Mouse (Mus musculus) heart, embryonic 15.5 days (tissue): ENCODE measurements at regions not wholly inside any gene's neighbourhood (a gene's known extent, or its start where the extent isn't known, plus 50 kb on each side); places are given as distances from the start of the nearest gene placed in this dataset.

Source experiments
- ATAC-seq: fragments of 200-750 bp; cut with Nextera tagmentation; replicated peaks from 2 replicates; pipeline ENCODE4 v1.8.0; 2017; ENCODE audit warnings: low read depth, moderate TSS enrichment; ENCODE audit not compliant: insufficient number of reproducible peaks, insufficient read depth, low FRiP score
- H3K27ac ChIP-seq: fragments of 300-500 bp; sonication (generic); 2 replicates; pipeline ENCODE4 v1.5.1; 2015; ENCODE audit warnings: mild to moderate bottlenecking, inconsistent platforms
- H3K27me3 ChIP-seq: fragments of 300-500 bp; sonication (generic); 2 replicates; pipeline ENCODE4 v1.6.1; 2015; ENCODE audit warnings: inconsistent platforms
- H3K36me3 ChIP-seq: fragments of 300-500 bp; sonication (generic); 2 replicates; pipeline ENCODE4 v1.6.1; 2015; ENCODE audit warnings: mild to moderate bottlenecking, inconsistent platforms
- H3K4me1 ChIP-seq: fragments of 300-500 bp; sonication (generic); replicated peaks from 2 replicates; pipeline ENCODE4 v1.6.1; 2015; ENCODE audit warnings: inconsistent platforms
- H3K4me2 ChIP-seq: fragments of 300-500 bp; sonication (generic); 2 replicates; pipeline ENCODE4 v1.6.1; 2015; ENCODE audit warnings: inconsistent platforms, mild to moderate bottlenecking, moderate library complexity
- H3K4me3 ChIP-seq: fragments of 300-500 bp; sonication (generic); 2 replicates; pipeline ENCODE4 v1.5.1; 2015; ENCODE audit warnings: mild to moderate bottlenecking, inconsistent platforms
- H3K9ac ChIP-seq: fragments of 300-500 bp; sonication (generic); 2 replicates; pipeline ENCODE4 v1.6.1; 2015; ENCODE audit warnings: mild to moderate bottlenecking, inconsistent platforms
- H3K9me3 ChIP-seq: fragments of 300-500 bp; sonication (generic); replicated peaks from 2 replicates; pipeline ENCODE4 v1.6.1; 2016; ENCODE audit warnings: inconsistent platforms
- WGBS: fragments of 180-500 bp; shearing (Covaris S2); methylation state at CpG from one replicate; pipeline ENCODE4 v1.1.7; 2015; ENCODE audit warnings: mixed read lengths; 5-methylcytosine and 5-hydroxymethylcytosine counted together

DNA sequence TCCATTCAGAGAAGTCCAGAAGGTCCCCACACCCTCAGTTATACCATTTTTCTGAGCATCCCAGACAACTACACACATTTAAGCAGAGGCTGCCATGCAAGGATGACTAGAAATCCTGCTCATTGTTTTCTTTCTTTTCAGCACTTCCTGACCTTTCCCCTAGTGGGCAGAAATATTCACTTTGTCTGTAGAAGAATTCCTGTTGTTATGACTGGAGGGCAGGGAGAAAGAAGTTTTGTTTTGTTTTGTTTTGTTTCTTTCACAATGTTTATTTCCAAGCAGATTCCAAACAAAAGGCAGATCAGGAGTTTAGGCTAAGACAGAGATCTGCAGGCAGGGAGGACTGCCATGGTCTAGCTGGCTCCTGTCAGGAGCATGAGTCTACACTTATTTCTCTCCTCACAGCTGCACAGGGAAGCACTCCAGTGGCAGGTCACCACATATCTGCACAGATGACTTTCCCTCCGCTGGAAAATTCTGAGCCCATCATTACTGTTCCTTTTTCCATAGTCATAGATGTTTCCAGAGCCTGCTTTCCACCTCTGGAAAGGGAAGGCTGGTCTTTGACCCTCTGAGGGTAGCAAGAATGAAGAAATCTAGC, 182.5 kb upstream of the Dyrk2 start:
- no peak for ATAC-seq
- Histone ChIP-seq H3K9ac (no peak overlapping the region), H3K9me3 (no peaks in the 10 kb centered on the region), H3K4me2 (no peak overlapping the region), H3K4me1 (peaks cover 35% of the 10 kb centered on the region), H3K27me3 (no peaks in the 10 kb centered on the region), H3K27ac (peak overlapping the region; percentile 27; the same call in 1 of the 2 replicates), H3K36me3 (no peaks in the 10 kb centered on the region), H3K4me3 (no peak overlapping the region)
- 30% methylated on average over 1 of the region's 1 CpGs for WGBS

DNA sequence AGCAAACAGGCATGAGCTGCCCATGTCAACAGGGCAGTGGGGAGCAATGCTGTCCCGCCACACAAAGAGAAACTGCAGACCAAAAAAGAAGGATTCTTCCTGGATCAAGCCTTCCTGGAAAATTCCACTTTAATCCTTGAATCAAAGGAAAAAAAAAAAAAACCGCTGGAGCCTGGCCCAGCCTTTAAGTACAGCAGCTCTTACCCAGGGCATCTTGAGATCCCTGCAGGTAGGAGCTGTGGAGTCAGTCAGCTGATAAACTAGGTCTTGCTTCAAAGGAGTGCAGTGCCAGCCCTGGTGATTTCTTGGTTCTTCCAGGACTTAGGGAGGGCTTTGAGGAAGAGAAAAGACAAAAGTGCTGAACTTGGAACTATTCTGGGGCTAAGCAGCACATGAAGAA, 181.6 kb upstream of the Dyrk2 start:
- Histone ChIP-seq H3K27me3 (no peaks in the 10 kb centered on the region), H3K4me1 (peaks cover 35% of the 10 kb centered on the region), H3K4me2 (no peak overlapping the region), H3K9me3 (no peaks in the 10 kb centered on the region), H3K9ac (no peak overlapping the region), H3K36me3 (no peaks in the 10 kb centered on the region), H3K27ac (no peak overlapping the region), H3K4me3 (no peak overlapping the region)
- WGBS = 69% methylated on average over 2 of the region's 2 CpGs
- no peak for ATAC-seq

- no peak overlapping the region for H3K4me3 ChIP-seq
- H3K9ac ChIP-seq = no peak overlapping the region
- no peaks in the 10 kb centered on the region for H3K9me3 ChIP-seq
- peaks cover 29% of the 10 kb centered on the region for H3K4me1 ChIP-seq
- H3K4me2 ChIP-seq = no peak overlapping the region
- H3K36me3 ChIP-seq = no peaks in the 10 kb centered on the region
- no peak for ATAC-seq
- H3K27ac ChIP-seq = no peak overlapping the region
- H3K27me3 ChIP-seq = no peaks in the 10 kb centered on the region
- WGBS = 74% methylated on average over 18 of the region's 18 CpGs
These were observed 180.1 kb upstream of the Dyrk2 start for GRCm38 (mm10) chr10:119050017-119050685.

DNA sequence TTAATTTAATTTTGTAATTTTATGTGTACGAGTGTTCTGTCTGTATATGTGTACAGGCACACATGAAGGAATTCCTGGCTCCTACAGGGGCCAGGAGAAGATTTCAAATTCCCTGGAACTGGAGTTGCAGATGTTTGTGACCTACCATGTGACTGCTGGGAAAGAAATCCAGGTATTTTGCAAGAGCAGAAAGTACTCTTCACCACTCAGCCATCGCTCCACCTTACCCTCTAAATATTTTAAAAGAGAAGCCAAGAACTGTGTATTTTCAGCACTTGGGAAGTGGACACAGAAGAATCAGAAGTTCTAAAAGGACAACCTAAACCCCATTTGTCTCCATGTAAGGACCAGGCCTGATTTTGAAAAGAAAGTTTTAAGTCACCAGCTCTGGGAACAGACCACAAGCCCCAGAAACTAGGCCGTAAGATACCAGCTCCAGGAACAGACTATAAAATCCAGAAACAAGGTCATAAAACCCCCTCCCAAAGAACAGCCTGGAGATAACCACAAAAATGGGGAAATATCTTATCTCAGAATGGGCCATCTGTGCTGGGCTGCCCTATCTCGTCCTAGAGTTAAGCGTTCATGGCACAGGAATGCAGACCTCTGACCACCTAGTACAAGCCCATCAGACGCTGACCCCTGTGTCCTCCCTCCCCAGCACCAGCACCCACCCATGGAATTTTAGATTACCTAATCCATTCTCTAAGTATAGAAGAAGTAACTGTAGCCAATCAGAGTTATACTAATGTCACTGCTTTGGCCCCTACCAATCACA, 178.8 kb upstream of the Dyrk2 start:
- Histone ChIP-seq H3K4me3 (no peak overlapping the region), H3K36me3 (no peaks in the 10 kb centered on the region), H3K27me3 (no peaks in the 10 kb centered on the region), H3K27ac (peak overlapping the region; percentile 2; the same call in 1 of the 2 replicates), H3K9me3 (no peaks in the 10 kb centered on the region), H3K4me1 (peaks cover 23% of the 10 kb centered on the region), H3K4me2 (no peak overlapping the region), H3K9ac (no peak overlapping the region)
- WGBS = 47% methylated on average over 6 of the region's 6 CpGs
- peak; percentile 47; the same call in 1 of the 2 replicates for ATAC-seq

DNA sequence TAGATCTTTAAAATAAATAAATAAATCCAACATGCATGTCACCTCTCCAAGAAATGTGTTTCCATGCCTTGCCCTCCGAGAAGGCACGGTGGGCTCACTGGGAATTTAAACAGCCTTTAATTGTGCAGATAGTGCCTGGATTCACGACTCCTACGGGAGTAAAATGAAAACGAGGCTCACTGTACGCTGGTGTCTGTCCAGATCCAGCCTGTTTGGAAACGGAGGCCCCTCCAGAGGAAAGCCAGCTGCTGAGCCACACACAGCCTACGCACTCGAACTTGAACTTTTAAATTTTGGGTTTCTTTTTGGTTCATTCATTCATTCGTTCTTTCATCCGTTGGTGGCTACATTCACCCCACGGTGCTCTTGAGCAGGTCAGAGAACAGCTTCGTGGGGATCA, 175.1 kb upstream of the Dyrk2 start:
- ATAC-seq = no peak
- H3K27ac ChIP-seq = no peak overlapping the region
- WGBS = 87% methylated on average over 13 of the region's 13 CpGs
- H3K36me3 ChIP-seq = no peaks in the 10 kb centered on the region
- no peaks in the 10 kb centered on the region for H3K27me3 ChIP-seq
- no peaks in the 10 kb centered on the region for H3K9me3 ChIP-seq
- H3K9ac ChIP-seq = no peak overlapping the region
- peaks cover 7% of the 10 kb centered on the region for H3K4me1 ChIP-seq
- H3K4me3 ChIP-seq = no peak overlapping the region
- no peak overlapping the region for H3K4me2 ChIP-seq

GRCm38 (mm10) chr10:119043069-119043468, 173.1 kb upstream of the Dyrk2 start:
- Histone ChIP-seq H3K9ac (no peak overlapping the region), H3K4me1 (peaks cover 8% of the 10 kb centered on the region), H3K27me3 (no peaks in the 10 kb centered on the region), H3K4me3 (no peak overlapping the region), H3K36me3 (no peaks in the 10 kb centered on the region), H3K27ac (no peak overlapping the region), H3K4me2 (no peak overlapping the region), H3K9me3 (no peaks in the 10 kb centered on the region)
- no peak for ATAC-seq
- WGBS = 84% methylated on average over 7 of the region's 7 CpGs

GRCm38 (mm10) chr10:119040205-119040604, 170.2 kb upstream of the Dyrk2 start:
- H3K4me2 ChIP-seq = no peak overlapping the region
- 0 out of 2 replicates have a peak overlapping the region, but pooled peaks have one; percentile 12 for H3K27ac ChIP-seq
- H3K4me3 ChIP-seq = no peak overlapping the region
- no peaks in the 10 kb centered on the region for H3K9me3 ChIP-seq
- 35% methylated on average over 4 of the region's 4 CpGs for WGBS
- peaks cover 8% of the 10 kb centered on the region for H3K4me1 ChIP-seq
- no peaks in the 10 kb centered on the region for H3K36me3 ChIP-seq
- no peak overlapping the region for H3K9ac ChIP-seq
- no peak for ATAC-seq
- H3K27me3 ChIP-seq = no peaks in the 10 kb centered on the region

- Histone ChIP-seq H3K9ac (no peak overlapping the region), H3K36me3 (no peaks in the 10 kb centered on the region), H3K4me2 (no peak overlapping the region), H3K4me3 (no peak overlapping the region), H3K4me1 (peaks cover 8% of the 10 kb centered on the region), H3K9me3 (no peaks in the 10 kb centered on the region), H3K27ac (no peak overlapping the region), H3K27me3 (no peaks in the 10 kb centered on the region)
- 0 out of 2 replicates have a peak, but pooled peaks have one; percentile 18 for ATAC-seq
- 21% methylated on average over 3 of the region's 3 CpGs for WGBS
These were observed 169.7 kb upstream of the Dyrk2 start for GRCm38 (mm10) chr10:119039732-119040131.

- Histone ChIP-seq H3K4me1 (peaks cover 8% of the 10 kb centered on the region), H3K4me3 (no peak overlapping the region), H3K27ac (no peak overlapping the region), H3K9ac (no peak overlapping the region), H3K9me3 (no peaks in the 10 kb centered on the region), H3K27me3 (no peaks in the 10 kb centered on the region), H3K36me3 (no peaks in the 10 kb centered on the region), H3K4me2 (no peak overlapping the region)
- WGBS = 81% methylated on average over 6 of the region's 6 CpGs
- ATAC-seq = 0 out of 2 replicates have a peak, but pooled peaks have one; percentile 22
These were observed 169.0 kb upstream of the Dyrk2 start for GRCm38 (mm10) chr10:119038991-119039390.

DNA sequence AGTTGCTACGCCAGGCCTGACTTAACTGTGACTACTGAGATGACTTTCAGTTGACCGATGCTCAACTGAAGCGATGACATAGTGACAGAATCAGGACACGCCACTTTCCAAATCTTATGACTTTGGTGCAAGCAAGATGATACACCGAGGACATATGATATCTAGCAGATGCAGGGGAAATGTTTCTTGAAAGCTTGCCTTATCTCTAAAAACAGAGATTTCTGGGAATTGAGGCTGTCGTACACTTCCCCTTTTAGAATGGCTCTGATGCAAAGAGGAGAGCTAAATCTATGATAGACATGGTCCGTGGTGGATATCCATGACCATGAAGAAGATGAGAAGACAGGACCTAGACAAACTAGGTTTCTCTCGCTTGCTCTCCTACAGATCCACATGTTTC, 167.8 kb upstream of the Dyrk2 start:
- WGBS = 76% methylated on average over 8 of the region's 8 CpGs
- Histone ChIP-seq H3K4me1 (peaks cover 8% of the 10 kb centered on the region), H3K4me3 (no peak overlapping the region), H3K4me2 (no peak overlapping the region), H3K9me3 (no peaks in the 10 kb centered on the region), H3K27me3 (no peaks in the 10 kb centered on the region), H3K27ac (no peak overlapping the region), H3K9ac (no peak overlapping the region), H3K36me3 (no peaks in the 10 kb centered on the region)
- no peak for ATAC-seq

DNA sequence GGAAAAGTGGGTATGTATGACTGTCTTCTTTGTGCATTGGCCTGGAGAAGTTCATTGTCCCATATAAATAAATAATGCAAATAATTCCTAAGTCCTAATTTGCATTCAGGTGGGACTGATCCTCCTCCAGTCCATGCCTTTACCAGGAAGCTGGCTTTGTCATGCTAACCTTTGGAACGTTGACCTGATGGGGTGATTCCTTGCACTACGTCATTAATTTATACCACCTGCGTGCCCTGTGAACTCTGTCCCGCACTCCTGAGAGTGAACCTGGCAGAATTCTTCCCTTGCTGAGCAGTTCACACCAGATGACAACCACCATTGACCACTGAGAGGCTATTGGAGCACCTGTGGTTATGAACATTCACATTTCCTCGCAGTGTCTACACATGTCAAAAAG, 165.9 kb upstream of the Dyrk2 start:
- ATAC-seq = no peak
- WGBS = 92% methylated on average over 5 of the region's 5 CpGs
- H3K9me3 ChIP-seq = no peaks in the 10 kb centered on the region
- no peak overlapping the region for H3K9ac ChIP-seq
- no peak overlapping the region for H3K4me2 ChIP-seq
- H3K4me3 ChIP-seq = no peak overlapping the region
- H3K4me1 ChIP-seq = peaks cover 8% of the 10 kb centered on the region
- no peaks in the 10 kb centered on the region for H3K27me3 ChIP-seq
- H3K27ac ChIP-seq = no peak overlapping the region
- no peaks in the 10 kb centered on the region for H3K36me3 ChIP-seq
